Mouse (Mus musculus) midbrain, postnatal 0 days (tissue): ENCODE results near the gene Vegfa. TPM values are rescaled to one million over a fixed set of nuclear protein-coding genes. Genes with fewer than 3 reads are reported as not detected.

Experiments
- ATAC-seq: fragments of 200-750 bp; cut with Nextera tagmentation; 2 replicates; pipeline ENCODE4 v1.8.0; 2017; ENCODE audit warnings: moderate number of reproducible peaks, mild to moderate bottlenecking, moderate TSS enrichment, moderate library complexity; ENCODE audit not compliant: low FRiP score
- DNase-seq: peaks from one replicate; pipeline ENCODE4 v3.0.0-alpha.2; 2015; ENCODE audit warnings: low spot score
- H3K27ac ChIP-seq: fragments of 300-500 bp; sonication (generic); 2 replicates; pipeline ENCODE4 v1.5.1; 2014; ENCODE audit warnings: low read depth, mild to moderate bottlenecking, low read length, mixed read lengths
- H3K27me3 ChIP-seq: fragments of 300-500 bp; sonication (generic); 2 replicates; pipeline ENCODE4 v1.6.1; 2014; ENCODE audit warnings: low read length, control low read depth, mixed read lengths; ENCODE audit not compliant: insufficient read depth
- H3K36me3 ChIP-seq: fragments of 300-500 bp; sonication (generic); 2 replicates; pipeline ENCODE4 v1.6.1; 2014; ENCODE audit warnings: low read length, control low read depth, mixed read lengths; ENCODE audit not compliant: insufficient read depth
- H3K4me1 ChIP-seq: fragments of 300-500 bp; sonication (generic); 2 replicates; pipeline ENCODE4 v1.6.1; 2014; ENCODE audit warnings: mild to moderate bottlenecking, control low read depth, antibody characterized with exemption, low read length, mixed read lengths; ENCODE audit not compliant: insufficient read depth
- H3K4me2 ChIP-seq: fragments of 300-500 bp; sonication (generic); 2 replicates; pipeline ENCODE4 v1.6.1; 2014; ENCODE audit warnings: low read depth, mild to moderate bottlenecking, low read length, mixed read lengths; ENCODE audit not compliant: poor library complexity, severe bottlenecking
- H3K4me3 ChIP-seq: fragments of 300-500 bp; sonication (generic); 2 replicates; pipeline ENCODE4 v1.5.1; 2014; ENCODE audit warnings: low read depth, mild to moderate bottlenecking, low read length, moderate library complexity
- H3K9ac ChIP-seq: fragments of 300-500 bp; sonication (generic); replicated peaks from 2 replicates; pipeline ENCODE4 v1.6.1; 2014; ENCODE audit warnings: mild to moderate bottlenecking, low read length, moderate library complexity, mixed read lengths; ENCODE audit not compliant: poor library complexity, severe bottlenecking
- H3K9me3 ChIP-seq: fragments of 300-500 bp; sonication (generic); 2 replicates; pipeline ENCODE4 v1.6.1; 2016; ENCODE audit warnings: low read length, control low read depth
- CTCF ChIP-seq: IDR thresholded peaks from 2 replicates; pipeline ENCODE4 v1.5.1; 2016; ENCODE audit warnings: antibody characterized with exemption, mild to moderate bottlenecking
- WGBS: fragments of 180-500 bp; shearing (Covaris S2); extraction: QIAGEN DNeasy Blood & Tissue Kit; methylation state at CpG from one replicate; pipeline ENCODE4 v1.1.7; 2014; 5-methylcytosine and 5-hydroxymethylcytosine counted together
- polyA plus RNA-seq: library from polyadenylated mRNA; unstranded; fragments of >200 nt; fragmentation: Nextera tagmentation; extraction: Ambion mirVana; gene quantifications from 2 replicates; pipeline ENCODE4 v1.2.1, GENCODE M21; 2015
- total RNA-seq: library from RNA; depleted of rRNA; stranded (reverse); fragments of >200 nt; gene quantifications from 2 replicates; pipeline ENCODE4 v1.2.3, GENCODE M21; 2014

Vegfa gene
- total and polyA plus RNA-seq, 2 experiments from 2014 or later, result 3.0 to 105 TPM

DNA sequence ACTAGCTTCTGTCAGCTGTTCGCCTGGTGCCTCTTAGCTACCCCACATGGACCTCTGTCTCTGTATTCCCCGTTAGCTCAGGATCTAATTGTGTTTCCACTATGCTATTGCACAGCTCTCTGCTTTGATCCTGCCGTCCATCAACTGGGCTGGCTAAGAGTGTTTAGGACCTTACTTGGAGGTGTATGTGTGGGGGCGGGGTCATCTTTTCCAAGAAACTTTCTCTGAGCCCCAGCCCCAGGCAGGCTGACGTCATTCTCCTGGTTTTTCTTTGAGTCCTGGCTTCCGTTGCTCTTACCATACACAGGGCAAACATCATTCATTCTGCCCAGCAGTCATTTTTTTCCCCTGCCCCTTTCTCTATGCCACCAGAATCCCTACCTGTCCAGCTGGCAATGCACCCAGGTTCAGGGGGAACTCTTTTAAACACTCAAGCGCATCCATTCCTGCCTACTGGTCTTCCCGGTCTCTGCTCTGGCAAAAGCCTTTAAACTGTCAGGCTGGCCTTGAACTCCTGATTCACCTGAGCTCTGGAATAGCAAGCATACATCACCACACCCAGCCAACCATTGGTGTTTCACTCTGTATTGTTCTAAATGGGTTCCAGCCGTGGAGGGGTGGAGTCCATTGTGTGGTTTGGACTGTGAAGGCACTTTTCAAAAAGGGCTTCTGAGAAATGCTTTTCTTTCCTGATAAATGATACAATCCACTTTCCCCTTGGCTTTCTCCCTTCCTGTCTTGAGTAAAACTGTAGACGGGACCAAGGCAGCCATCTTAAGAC is 53.0 kb downstream of the Vegfa start:
- 81% methylated on average over 10 of the region's 10 CpGs for WGBS
- no peak overlapping the region for H3K4me2 ChIP-seq

DNA sequence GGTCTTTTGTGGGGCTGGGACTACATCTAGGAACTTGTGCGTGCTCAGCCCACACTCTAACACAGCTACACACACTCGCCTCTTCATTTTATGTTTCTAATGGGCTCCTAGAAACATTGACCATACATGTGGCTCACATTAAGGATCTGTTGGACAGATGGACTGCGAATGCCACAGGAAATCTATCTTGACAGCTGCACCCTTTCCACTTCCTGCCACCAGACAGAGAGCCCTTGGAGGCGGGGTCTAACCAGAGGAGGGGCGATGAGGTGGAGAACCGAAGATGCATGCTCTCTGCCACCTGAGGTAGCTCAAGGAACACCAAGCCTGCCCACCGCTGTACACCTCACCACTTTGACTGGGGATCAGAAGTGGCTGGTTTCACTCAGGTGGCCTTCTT is 57.7 kb downstream of the Vegfa start:
- no peak for ATAC-seq
- no peak for DNase-seq
- no peak overlapping the region for H3K4me3 ChIP-seq
- no peak overlapping the region for H3K27ac ChIP-seq
- no peaks in the 10 kb centered on the region for H3K9me3 ChIP-seq
- H3K36me3 ChIP-seq, result no peaks in the 10 kb centered on the region
- H3K9ac ChIP-seq, result no peak overlapping the region
- whole genome bisulfite sequencing, result 78% methylated on average over 7 of the region's 7 CpGs
- no peak overlapping the region for H3K4me2 ChIP-seq
- H3K27me3 ChIP-seq, result no peaks in the 10 kb centered on the region
- no peaks in the 10 kb centered on the region for H3K4me1 ChIP-seq
- TF ChIP-seq CTCF, result no peak

More for the DNA sequence above, 53.0 kb downstream of the Vegfa start:
- Histone ChIP-seq H3K27ac (no peak overlapping the region), H3K9me3 (no peaks in the 10 kb centered on the region), H3K36me3 (no peaks in the 10 kb centered on the region), H3K9ac (no peak overlapping the region), H3K4me3 (no peak overlapping the region), H3K4me1 (no peaks in the 10 kb centered on the region), H3K27me3 (no peaks in the 10 kb centered on the region)
- no peak for TF ChIP-seq CTCF
- ATAC-seq, result no peak
- DNase-seq, result no peak

DNA sequence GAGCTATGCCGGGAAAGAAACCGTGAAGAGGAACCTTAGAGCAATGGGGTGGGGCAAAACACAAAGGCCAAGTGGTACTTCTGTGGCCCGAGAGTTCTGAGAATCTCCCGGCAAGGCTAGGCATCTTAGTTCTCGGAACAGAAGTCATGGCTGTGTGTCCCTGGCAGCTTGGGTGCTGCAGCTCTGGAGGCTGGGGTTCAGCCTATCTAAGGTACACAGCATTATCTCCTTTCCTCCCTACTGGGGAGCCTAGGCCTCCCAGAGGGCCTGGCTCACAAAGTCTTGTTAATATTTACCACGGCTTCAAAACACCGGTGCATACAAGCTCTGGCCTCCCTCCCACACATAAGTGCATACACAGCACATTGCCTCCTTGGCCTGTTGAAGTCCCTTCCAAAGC is 59.0 kb downstream of the Vegfa start:
- no peak for ATAC-seq
- TF ChIP-seq CTCF, result no peak
- no peak for DNase-seq
- H3K36me3 ChIP-seq, result no peaks in the 10 kb centered on the region
- H3K9ac ChIP-seq, result no peak overlapping the region
- H3K27ac ChIP-seq, result no peak overlapping the region
- H3K4me2 ChIP-seq, result no peak overlapping the region
- H3K27me3 ChIP-seq, result no peaks in the 10 kb centered on the region
- H3K9me3 ChIP-seq, result no peaks in the 10 kb centered on the region
- no peak overlapping the region for H3K4me3 ChIP-seq
- 86% methylated on average over 7 of the region's 7 CpGs for WGBS
- H3K4me1 ChIP-seq, result no peaks in the 10 kb centered on the region

DNA sequence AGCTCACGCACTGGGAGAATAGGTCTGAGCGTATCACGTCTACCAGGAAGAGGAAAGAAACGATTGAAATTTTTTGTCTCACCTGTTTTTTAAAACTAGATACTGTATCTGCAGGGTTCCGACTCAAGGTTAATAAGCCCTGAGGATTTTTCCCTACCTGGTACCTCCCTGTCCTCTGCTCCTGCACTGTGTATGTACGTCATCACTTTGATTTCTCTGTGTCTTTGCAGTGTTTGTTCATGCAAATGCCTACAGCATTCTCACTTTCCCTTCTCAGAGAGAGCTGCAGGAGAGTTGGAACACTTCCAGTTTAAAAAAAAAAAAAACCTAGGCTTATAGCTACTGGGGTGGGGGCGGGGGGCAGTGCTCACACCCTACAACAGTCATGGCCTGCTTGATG is 59.8 kb downstream of the Vegfa start:
- Histone ChIP-seq H3K4me2 (no peak overlapping the region), H3K4me1 (no peaks in the 10 kb centered on the region), H3K27ac (no peak overlapping the region), H3K36me3 (no peaks in the 10 kb centered on the region), H3K9me3 (no peaks in the 10 kb centered on the region), H3K4me3 (no peak overlapping the region), H3K9ac (no peak overlapping the region), H3K27me3 (no peaks in the 10 kb centered on the region)
- no peak for TF ChIP-seq CTCF
- no peak for ATAC-seq
- DNase-seq, result no peak
- WGBS, result 84% methylated on average over 7 of the region's 7 CpGs

DNA sequence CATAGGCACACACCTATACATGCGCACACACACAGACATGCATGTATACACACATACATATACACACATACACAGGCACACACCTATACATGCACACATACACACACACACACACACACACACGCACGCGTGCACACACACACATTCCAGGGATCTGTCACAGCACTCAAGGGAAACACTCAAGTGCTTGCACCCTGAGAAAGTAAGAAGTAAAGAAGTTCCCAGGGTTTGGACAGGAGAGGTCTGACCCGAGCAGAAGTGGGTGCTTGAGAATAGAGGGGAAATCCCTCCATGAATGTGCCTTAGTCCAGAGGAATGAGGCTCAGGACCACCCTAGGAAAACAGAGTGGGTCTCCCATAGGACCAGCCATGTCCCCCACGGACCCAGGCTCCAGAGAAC is 60.4 kb downstream of the Vegfa start:
- WGBS, result 92% methylated on average over 6 of the region's 6 CpGs
- no peak overlapping the region for H3K9ac ChIP-seq

DNA sequence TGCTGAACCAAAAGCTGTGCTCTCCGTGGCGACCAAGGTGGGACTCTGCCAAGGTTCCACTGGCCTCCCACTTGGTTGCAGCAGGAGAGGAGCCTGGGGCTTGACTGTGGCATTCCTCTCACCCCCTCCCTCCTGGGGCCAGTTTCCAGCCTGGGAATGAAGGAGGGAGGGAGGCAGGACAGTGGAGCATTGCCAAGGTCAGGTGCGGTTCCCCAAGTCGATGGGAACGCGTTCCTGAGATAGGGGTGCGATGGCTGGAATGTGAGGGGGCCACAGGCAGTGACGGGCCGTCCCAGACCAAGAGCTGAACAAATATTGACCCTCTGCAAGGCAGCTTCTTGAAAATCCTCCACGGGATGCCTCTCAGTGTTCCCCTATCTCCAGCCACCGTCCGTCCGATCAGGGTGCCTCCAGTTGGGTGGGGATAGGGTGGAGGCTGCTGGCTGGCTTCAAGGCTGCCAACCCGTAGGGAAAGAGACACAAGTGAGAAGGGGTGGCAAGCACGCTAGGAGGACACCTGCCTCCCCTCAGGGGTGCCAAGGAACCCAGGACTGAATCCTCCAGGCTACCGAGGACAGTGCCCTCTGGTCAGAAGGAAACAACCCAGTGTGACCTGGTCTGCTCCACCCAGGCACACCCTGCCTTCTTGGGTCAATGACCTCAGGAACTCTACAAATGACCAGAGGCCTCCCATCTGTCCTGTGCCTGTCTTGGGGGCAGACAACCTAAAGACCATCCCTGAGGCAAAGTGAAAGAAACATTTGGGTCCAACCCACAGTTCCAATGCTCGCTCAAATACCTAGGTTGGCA is 61.2 kb downstream of the Vegfa start:
- Histone ChIP-seq H3K36me3 (no peaks in the 10 kb centered on the region), H3K9ac (no peak overlapping the region), H3K27ac (no peak overlapping the region), H3K9me3 (no peaks in the 10 kb centered on the region), H3K4me1 (no peaks in the 10 kb centered on the region), H3K4me2 (no peak overlapping the region), H3K27me3 (no peaks in the 10 kb centered on the region), H3K4me3 (no peak overlapping the region)
- 85% methylated on average over 17 of the region's 17 CpGs for WGBS
- DNase-seq (no peak), ATAC-seq (no peak)
- no peak for TF ChIP-seq CTCF

More for the DNA sequence above, 60.4 kb downstream of the Vegfa start:
- Histone ChIP-seq H3K4me3 (no peak overlapping the region), H3K27ac (no peak overlapping the region), H3K4me1 (no peaks in the 10 kb centered on the region), H3K36me3 (no peaks in the 10 kb centered on the region), H3K27me3 (no peaks in the 10 kb centered on the region), H3K9me3 (no peaks in the 10 kb centered on the region), H3K4me2 (no peak overlapping the region)
- ATAC-seq (no peak), DNase-seq (no peak)
- no peak for TF ChIP-seq CTCF
